Comparison of ENCODE assay signal across 13 mouse cellular contexts in the genomic region with DNA sequence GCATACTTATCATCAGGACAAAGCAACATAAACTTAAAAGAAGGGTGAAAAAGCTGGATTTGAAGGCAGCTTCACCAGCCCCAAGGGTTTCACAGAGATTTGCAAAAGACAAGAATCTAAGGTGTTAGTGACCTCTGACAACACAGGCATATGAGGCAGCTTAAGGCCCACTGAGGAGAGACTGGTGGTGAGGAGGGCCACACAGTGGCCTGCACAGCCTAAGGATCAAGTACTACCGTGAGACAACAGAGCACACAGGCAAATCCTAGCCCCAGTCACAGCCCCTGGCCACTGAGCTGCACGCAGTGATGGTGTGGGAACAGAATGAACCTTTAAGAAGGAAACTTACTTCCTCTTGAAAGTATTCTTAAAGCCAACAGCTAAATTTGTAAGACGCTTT. TPM values are rescaled to one million over a fixed set of nuclear protein-coding genes. Genes with fewer than 3 reads are reported as not detected.
DNase-seq lines count a peak whose midpoint lies in the region; ATAC-seq and TF ChIP-seq lines count a peak whose summit lies in the region.
"Had no signal": no experiment of that assay in that cellular context is flagged by ENCODE, and none has a peak within 500 bp of the region (broad histone marks: within the 10 kb centered on the region; RNA-seq: fewer than 3 reads in every experiment).

No protein-coding gene starts in this region.

- H3K27ac ChIP-seq in gastrocnemius, adult 2 months, result peak overlapping the region; percentile 79
- peak overlapping the region; percentile 80 for H3K27ac ChIP-seq in layer of hippocampus, adult 2 months
- peak overlapping the region; percentile 87 for H3K27ac ChIP-seq in heart, postnatal 0 days (ENCODE audit: low read depth)
- H3K27ac ChIP-seq: neural tube, embryonic 13.5 days had no signal

- H3K4me1 ChIP-seq in heart, postnatal 0 days (ENCODE audit: control insufficient read depth, insufficient read depth), result peaks cover 33% of the 10 kb centered on the region

- no peak for TF ChIP-seq CTCF in gastrocnemius, adult 2 months (IDR thresholded peaks at IDR 0.05)
- TF ChIP-seq CTCF in layer of hippocampus, adult 2 months (conservative IDR thresholded peaks at IDR 0.05), result no peak
- no peak for TF ChIP-seq CTCF in heart, postnatal 0 days (IDR thresholded peaks at IDR 0.05; ENCODE audit: low read depth)

- ATAC-seq in heart, postnatal 0 days (ENCODE audit: insufficient read depth, low read depth), result no peak
- ATAC-seq: intestine, postnatal 0 days had no signal

- peak overlapping the region; percentile 7; the same call in 1 of the 2 replicates for H3K4me3 ChIP-seq in gastrocnemius, adult 2 months
- H3K4me3 ChIP-seq in layer of hippocampus, adult 2 months, result no peak overlapping the region
- no peak overlapping the region; the same call in 1 of the 2 replicates for H3K4me3 ChIP-seq in heart, postnatal 0 days (ENCODE audit: low read depth, low read length)
- H3K4me3 ChIP-seq: neural tube, embryonic 13.5 days had no signal

- TF ChIP-seq EP300 in heart, postnatal 0 days (IDR thresholded peaks at IDR 0.05; ENCODE audit: low read depth), result no peak

- H3K9ac ChIP-seq in heart, postnatal 0 days (replicated peaks; ENCODE audit: low read depth, low read length), result peak overlapping the region; percentile 44
- H3K9ac ChIP-seq: neural tube, embryonic 13.5 days had no signal

- no peak overlapping the region; the same call in 1 of the 2 replicates for H3K4me2 ChIP-seq in heart, postnatal 0 days (ENCODE audit: low read depth, low read length)
- H3K4me2 ChIP-seq: neural tube, embryonic 13.5 days had no signal

- peaks cover 35% of the 10 kb centered on the region for H3K36me3 ChIP-seq in heart, postnatal 0 days (replicated peaks; ENCODE audit: control insufficient read depth, insufficient read depth, low read length)

- no peaks in the 10 kb centered on the region for H3K9me3 ChIP-seq in heart, postnatal 0 days (replicated peaks; ENCODE audit: control insufficient read depth, low read length)
- H3K9me3 ChIP-seq: neural tube, embryonic 13.5 days had no signal

- no peak for DNase-seq in gastrocnemius, adult 2 months
- no peak for DNase-seq in gastrocnemius, postnatal 10 days
- DNase-seq in layer of hippocampus, adult 2 months (ENCODE audit: low spot score in 2 of 2), result no peak
- DNase-seq in layer of hippocampus, adult 8-10 months (ENCODE audit: low spot score in 2 of 2), result no peak
- peak; percentile 57 for DNase-seq in A20 (ENCODE audit: low read depth, low spot score)
- DNase-seq in heart, postnatal 0 days (ENCODE audit: low spot score), result peak; percentile 4
- no peak for DNase-seq in ovary, postnatal 14 days (ENCODE audit: low spot score)
- DNase-seq in left cerebral cortex, postnatal 4 days, result no peak

- H3K27me3 ChIP-seq in heart, postnatal 0 days (ENCODE audit: control insufficient read depth, insufficient read depth, low read length), result no peaks in the 10 kb centered on the region
- H3K27me3 ChIP-seq: neural tube, embryonic 13.5 days had no signal

- intact Hi-C loops in gastrocnemius, adult 2 months (cut with DNase I), result loop anchor here (2.0 kb wide), 1 partner anchor 35 kb away; the partner anchor contains the start of genes Ap4b1, Dclre1b and Gm43064
- intact Hi-C loops in left cerebral cortex, postnatal 4 days (cut with DNase I), result no loop called here

- WGBS in heart, postnatal 0 days, result 69% methylated on average over 3 of the region's 3 CpGs

RNA-seq across cellular contexts. Expression of gene Hipk1, which starts 17.9 kb away (rescaled TPM):
- 10 to 100 TPM; 67.2 to 73.7 TPM for total RNA-seq in gastrocnemius, adult 2 months (2021)
- 10 to 100 TPM; 52.1 to 59.8 TPM for total RNA-seq in gastrocnemius, postnatal 10 days (2021)
- total RNA-seq in layer of hippocampus, adult 2 months (2021), result 100 to 1,000 TPM; 128 to 134 TPM
- total RNA-seq in layer of hippocampus, adult 8-10 months (2022), result 100 to 1,000 TPM; 115 to 141 (median 129) TPM
- total RNA-seq in heart, postnatal 0 days (2014; rRNA removed; ENCODE audit: low replicate concordance), result 56.9 and 61.1 TPM in 2 replicates
- 6.1 and 7.0 TPM in 2 replicates for polyA plus RNA-seq in heart, postnatal 0 days (2015; fragmentation: Nextera tagmentation; extraction: Ambion mirVana)
- total RNA-seq in left cerebral cortex, postnatal 4 days (2021), result 10 to 100 TPM; 66.7 to 69.9 TPM

RNA-seq across cellular contexts. Expression of gene Gm10964, which starts 34.3 kb away (rescaled TPM):
- not detected for total RNA-seq in gastrocnemius, adult 2 months (2021)
- total RNA-seq in gastrocnemius, postnatal 10 days (2021), result not detected
- total RNA-seq in layer of hippocampus, adult 2 months (2021), result not detected
- total RNA-seq in layer of hippocampus, adult 8-10 months (2022), result not detected
- total RNA-seq in heart, postnatal 0 days (2014; rRNA removed; ENCODE audit: low replicate concordance), result not detected in 2 replicates
- polyA plus RNA-seq in heart, postnatal 0 days (2015; fragmentation: Nextera tagmentation; extraction: Ambion mirVana), result not detected in 2 replicates
- not detected for total RNA-seq in left cerebral cortex, postnatal 4 days (2021)
- total RNA-seq: common myeloid progenitor, adult 5-6 weeks; gastrocnemius, adult 8-10 months; left cerebral cortex, adult 8-10 months had no signal
- polyA plus RNA-seq: intestine, postnatal 0 days; neural tube, embryonic 13.5 days had no signal

RNA-seq across cellular contexts. Expression of gene Olfml3, which starts 35.7 kb away (rescaled TPM):
- total RNA-seq in gastrocnemius, adult 2 months (2021), result 1 to 10 TPM; 2.6 to 8.3 TPM
- total RNA-seq in gastrocnemius, postnatal 10 days (2021), result 10 to 100 TPM in 1 of 2 experiments, 1 to 10 TPM in 1; 10.0 to 15.0 TPM
- 10 to 100 TPM; 13.6 to 14.2 TPM for total RNA-seq in layer of hippocampus, adult 2 months (2021)
- total RNA-seq in layer of hippocampus, adult 8-10 months (2022), result 10 to 100 TPM; 13.9 to 56.8 (median 28.8) TPM
- total RNA-seq in heart, postnatal 0 days (2014; rRNA removed; ENCODE audit: low replicate concordance), result 14.0 and 20.5 TPM in 2 replicates
- 10.6 and 11.4 TPM in 2 replicates for polyA plus RNA-seq in heart, postnatal 0 days (2015; fragmentation: Nextera tagmentation; extraction: Ambion mirVana)
- 1 to 10 TPM; 4.7 to 5.0 TPM for total RNA-seq in left cerebral cortex, postnatal 4 days (2021)

RNA-seq across cellular contexts. Expression of gene Dclre1b, which starts 35.7 kb away (rescaled TPM):
- total RNA-seq in gastrocnemius, adult 2 months (2021), result 1 to 10 TPM; 6.4 to 8.6 TPM
- 1 to 10 TPM; 5.6 to 6.5 TPM for total RNA-seq in gastrocnemius, postnatal 10 days (2021)
- 1 to 10 TPM; 9.8 to 10.0 TPM for total RNA-seq in layer of hippocampus, adult 2 months (2021)
- total RNA-seq in layer of hippocampus, adult 8-10 months (2022), result 10 to 100 TPM in 2 of 4 experiments, 1 to 10 TPM in 2; 7.4 to 12.1 (median 9.7) TPM
- 3.5 and 3.9 TPM in 2 replicates for total RNA-seq in heart, postnatal 0 days (2014; rRNA removed; ENCODE audit: low replicate concordance)
- polyA plus RNA-seq in heart, postnatal 0 days (2015; fragmentation: Nextera tagmentation; extraction: Ambion mirVana), result 13.5 and 14.2 TPM in 2 replicates
- 10 to 100 TPM; 10.3 to 10.7 TPM for total RNA-seq in left cerebral cortex, postnatal 4 days (2021)

RNA-seq across cellular contexts. Expression of gene Ap4b1, which starts 35.8 kb away (rescaled TPM):
- 1 to 10 TPM; 7.1 to 8.8 TPM for total RNA-seq in gastrocnemius, adult 2 months (2021)
- total RNA-seq in gastrocnemius, postnatal 10 days (2021), result 10 to 100 TPM in 1 of 2 experiments, 1 to 10 TPM in 1; 9.8 to 13.5 TPM
- 10 to 100 TPM; 12.7 to 13.3 TPM for total RNA-seq in layer of hippocampus, adult 2 months (2021)
- 10 to 100 TPM; 11.4 to 14.3 (median 13.1) TPM for total RNA-seq in layer of hippocampus, adult 8-10 months (2022)
- 14.5 and 38.1 TPM in 2 replicates for total RNA-seq in heart, postnatal 0 days (2014; rRNA removed; ENCODE audit: low replicate concordance)
- 14.5 and 14.9 TPM in 2 replicates for polyA plus RNA-seq in heart, postnatal 0 days (2015; fragmentation: Nextera tagmentation; extraction: Ambion mirVana)
- 10 to 100 TPM; 14.0 to 16.7 TPM for total RNA-seq in left cerebral cortex, postnatal 4 days (2021)

Comparison
In these comparisons a context has a peak if more than half of its experiments do, and no peak if none do; other contexts are left out.
1. DNase-seq: peak in A20 (single experiment) and heart, postnatal 0 days (single experiment); none in gastrocnemius, adult 2 months (single experiment), gastrocnemius, postnatal 10 days (single experiment), layer of hippocampus, adult 2 months (0 of 2), layer of hippocampus, adult 8-10 months (0 of 2), ovary, postnatal 14 days (single experiment) and left cerebral cortex, postnatal 4 days (single experiment).
2. Peak in every context shown above with its lines, with median percentiles within 50 percentile points of each other: H3K27ac ChIP-seq.